Mouse (Mus musculus) midbrain, embryonic 13.5 days (tissue): ENCODE data around the gene Helz. TPM values are rescaled to one million over a fixed set of nuclear protein-coding genes. Genes with fewer than 3 reads are reported as not detected.

Source experiments
- ATAC-seq: fragments of 200-750 bp; cut with Nextera tagmentation; 2 replicates; pipeline ENCODE4 v1.8.0; 2017; ENCODE audit warnings: mild to moderate bottlenecking, moderate TSS enrichment, moderate library complexity
- H3K27ac ChIP-seq: fragments of 300-500 bp; sonication (generic); 2 replicates; pipeline ENCODE4 v1.5.1; 2015; ENCODE audit warnings: inconsistent platforms, mild to moderate bottlenecking, moderate library complexity
- H3K27me3 ChIP-seq: fragments of 300-500 bp; sonication (generic); 2 replicates; pipeline ENCODE4 v1.6.1; 2015; ENCODE audit warnings: mild to moderate bottlenecking, inconsistent platforms
- H3K36me3 ChIP-seq: fragments of 300-500 bp; sonication (generic); 2 replicates; pipeline ENCODE4 v1.6.1; 2015; ENCODE audit warnings: mild to moderate bottlenecking, inconsistent platforms
- H3K4me1 ChIP-seq: fragments of 300-500 bp; sonication (generic); replicated peaks from 2 replicates; pipeline ENCODE4 v1.6.1; 2015; ENCODE audit warnings: inconsistent platforms
- H3K4me2 ChIP-seq: fragments of 300-500 bp; sonication (generic); replicated peaks from 2 replicates; pipeline ENCODE4 v1.6.1; 2015; ENCODE audit warnings: moderate library complexity, mild to moderate bottlenecking, inconsistent platforms
- H3K4me3 ChIP-seq: fragments of 300-500 bp; sonication (generic); replicated peaks from 2 replicates; pipeline ENCODE4 v1.5.1; 2015; ENCODE audit warnings: mild to moderate bottlenecking, inconsistent platforms
- H3K9ac ChIP-seq: fragments of 300-500 bp; sonication (generic); replicated peaks from 2 replicates; pipeline ENCODE4 v1.6.1; 2015; ENCODE audit warnings: mild to moderate bottlenecking, inconsistent platforms
- H3K9me3 ChIP-seq: fragments of 300-500 bp; sonication (generic); 2 replicates; pipeline ENCODE4 v1.6.1; 2016; ENCODE audit warnings: mild to moderate bottlenecking, inconsistent platforms
- WGBS: fragments of 180-500 bp; shearing (Covaris S2); methylation state at CpG from one replicate; pipeline ENCODE4 v1.1.7; 2015; 5-methylcytosine and 5-hydroxymethylcytosine counted together
- polyA plus RNA-seq: library from polyadenylated mRNA; unstranded; fragments of >200 nt; fragmentation: Nextera tagmentation; extraction: Ambion mirVana; gene quantifications from 2 replicates; pipeline ENCODE4 v1.2.1, GENCODE M21; 2015

The Helz gene
- polyA plus RNA-seq, 1 experiment from 2014 or later = 18.4 TPM

GRCm38 (mm10) chr11:107631124-107631523 lies 83.4 kb downstream of the Helz start:
- whole genome bisulfite sequencing = 94% methylated on average over 7 of the region's 7 CpGs
- H3K4me2 ChIP-seq = no peak overlapping the region
- H3K9ac ChIP-seq = no peak overlapping the region
- no peak for ATAC-seq
- no peaks in the 10 kb centered on the region for H3K4me1 ChIP-seq
- no peaks in the 10 kb centered on the region for H3K27me3 ChIP-seq
- no peak overlapping the region for H3K27ac ChIP-seq
- H3K4me3 ChIP-seq = no peak overlapping the region
- H3K9me3 ChIP-seq = no peaks in the 10 kb centered on the region
- peaks cover 49% of the 10 kb centered on the region for H3K36me3 ChIP-seq

- no peak overlapping the region for H3K4me2 ChIP-seq
- H3K27me3 ChIP-seq = no peaks in the 10 kb centered on the region
- whole genome bisulfite sequencing = 84% methylated on average over 5 of the region's 5 CpGs
- H3K9me3 ChIP-seq = no peaks in the 10 kb centered on the region
- H3K4me1 ChIP-seq = no peaks in the 10 kb centered on the region
- no peak for ATAC-seq
- H3K4me3 ChIP-seq = no peak overlapping the region
- no peak overlapping the region for H3K27ac ChIP-seq
- no peak overlapping the region for H3K9ac ChIP-seq
- peaks cover 56% of the 10 kb centered on the region for H3K36me3 ChIP-seq
These were observed 85.9 kb downstream of the Helz start for GRCm38 (mm10) chr11:107633563-107634146.

- no peaks in the 10 kb centered on the region for H3K9me3 ChIP-seq
- H3K36me3 ChIP-seq = peaks cover 62% of the 10 kb centered on the region
- no peak overlapping the region for H3K27ac ChIP-seq
- no peak overlapping the region for H3K4me3 ChIP-seq
- H3K9ac ChIP-seq = no peak overlapping the region
- H3K4me1 ChIP-seq = 0 out of 2 replicates have a peak, but pooled peaks cover 3% of the 10 kb centered on the region
- ATAC-seq = no peak
- 93% methylated on average over 5 of the region's 5 CpGs for WGBS
- H3K27me3 ChIP-seq = no peaks in the 10 kb centered on the region
- no peak overlapping the region for H3K4me2 ChIP-seq
These were observed 90.4 kb downstream of the Helz start for GRCm38 (mm10) chr11:107638137-107638536.

- 93% methylated on average over 2 of the region's 2 CpGs for WGBS
- H3K27ac ChIP-seq = no peak overlapping the region
- ATAC-seq = no peak
- no peaks in the 10 kb centered on the region for H3K27me3 ChIP-seq
- no peak overlapping the region for H3K4me2 ChIP-seq
- H3K9ac ChIP-seq = no peak overlapping the region
- H3K9me3 ChIP-seq = no peaks in the 10 kb centered on the region
- no peak overlapping the region for H3K4me3 ChIP-seq
- peaks cover 62% of the 10 kb centered on the region for H3K36me3 ChIP-seq
- 0 out of 2 replicates have a peak, but pooled peaks cover 6% of the 10 kb centered on the region for H3K4me1 ChIP-seq
These were observed 91.9 kb downstream of the Helz start for GRCm38 (mm10) chr11:107639657-107640056.

- WGBS = 91% methylated on average over 4 of the region's 4 CpGs
- peaks cover 53% of the 10 kb centered on the region for H3K36me3 ChIP-seq
These were observed 96.7 kb downstream of the Helz start for GRCm38 (mm10) chr11:107644461-107644860.

DNA sequence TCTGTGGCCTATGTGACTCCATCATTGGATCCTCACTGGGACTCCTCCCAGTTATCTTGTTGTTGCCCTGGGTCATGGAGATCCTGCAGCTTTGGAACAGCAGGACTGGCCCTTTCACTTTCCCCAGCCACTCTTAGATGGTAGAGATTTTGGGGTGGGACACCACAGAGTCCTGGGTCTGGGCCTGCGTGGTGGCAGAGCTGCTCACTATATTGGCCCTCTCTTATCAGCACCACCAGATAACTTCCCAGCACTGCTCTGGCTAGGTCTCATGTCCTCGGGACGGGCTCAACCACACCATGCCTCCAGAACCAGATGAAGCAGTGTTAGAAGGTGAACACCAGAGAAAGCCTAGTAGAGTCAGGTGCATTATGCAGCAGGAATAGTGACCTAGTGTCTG lies 99.6 kb downstream of the Helz start:
- H3K27me3 ChIP-seq = no peaks in the 10 kb centered on the region
- H3K4me2 ChIP-seq = no peak overlapping the region
- no peak overlapping the region for H3K27ac ChIP-seq
- 96% methylated on average over 3 of the region's 3 CpGs for WGBS
- H3K9ac ChIP-seq = no peak overlapping the region
- ATAC-seq = no peak
- H3K36me3 ChIP-seq = peaks cover 49% of the 10 kb centered on the region
- H3K4me1 ChIP-seq = peaks cover 12% of the 10 kb centered on the region; the same call in 1 of the 2 replicates
- no peaks in the 10 kb centered on the region for H3K9me3 ChIP-seq
- no peak overlapping the region for H3K4me3 ChIP-seq

More at GRCm38 (mm10) chr11:107644461-107644860, 96.7 kb downstream of the Helz start:
- no peak overlapping the region for H3K27ac ChIP-seq
- no peak for ATAC-seq
- no peaks in the 10 kb centered on the region for H3K9me3 ChIP-seq
- H3K4me3 ChIP-seq = no peak overlapping the region
- 0 out of 2 replicates have a peak, but pooled peaks cover 6% of the 10 kb centered on the region for H3K4me1 ChIP-seq
- no peaks in the 10 kb centered on the region for H3K27me3 ChIP-seq
- H3K9ac ChIP-seq = no peak overlapping the region
- no peak overlapping the region for H3K4me2 ChIP-seq

GRCm38 (mm10) chr11:107648668-107649067 lies 100.9 kb downstream of the Helz start:
- no peak overlapping the region for H3K9ac ChIP-seq
- no peak overlapping the region for H3K27ac ChIP-seq
- H3K9me3 ChIP-seq = no peaks in the 10 kb centered on the region
- peaks cover 52% of the 10 kb centered on the region for H3K36me3 ChIP-seq
- no peaks in the 10 kb centered on the region for H3K27me3 ChIP-seq
- no peak for ATAC-seq
- no peak overlapping the region for H3K4me2 ChIP-seq
- 89% methylated on average over 4 of the region's 4 CpGs for WGBS
- H3K4me3 ChIP-seq = no peak overlapping the region
- peaks cover 12% of the 10 kb centered on the region; the same call in 1 of the 2 replicates for H3K4me1 ChIP-seq

- no peak for ATAC-seq
- Histone ChIP-seq H3K4me3 (no peak overlapping the region), H3K36me3 (peaks cover 44% of the 10 kb centered on the region), H3K27me3 (no peaks in the 10 kb centered on the region), H3K4me2 (no peak overlapping the region), H3K9ac (no peak overlapping the region), H3K27ac (no peak overlapping the region), H3K9me3 (no peaks in the 10 kb centered on the region), H3K4me1 (peaks cover 10% of the 10 kb centered on the region; the same call in 1 of the 2 replicates)
- 95% methylated on average over 14 of the region's 14 CpGs for WGBS
These were observed 101.7 kb downstream of the Helz start for GRCm38 (mm10) chr11:107649458-107649857.

DNA sequence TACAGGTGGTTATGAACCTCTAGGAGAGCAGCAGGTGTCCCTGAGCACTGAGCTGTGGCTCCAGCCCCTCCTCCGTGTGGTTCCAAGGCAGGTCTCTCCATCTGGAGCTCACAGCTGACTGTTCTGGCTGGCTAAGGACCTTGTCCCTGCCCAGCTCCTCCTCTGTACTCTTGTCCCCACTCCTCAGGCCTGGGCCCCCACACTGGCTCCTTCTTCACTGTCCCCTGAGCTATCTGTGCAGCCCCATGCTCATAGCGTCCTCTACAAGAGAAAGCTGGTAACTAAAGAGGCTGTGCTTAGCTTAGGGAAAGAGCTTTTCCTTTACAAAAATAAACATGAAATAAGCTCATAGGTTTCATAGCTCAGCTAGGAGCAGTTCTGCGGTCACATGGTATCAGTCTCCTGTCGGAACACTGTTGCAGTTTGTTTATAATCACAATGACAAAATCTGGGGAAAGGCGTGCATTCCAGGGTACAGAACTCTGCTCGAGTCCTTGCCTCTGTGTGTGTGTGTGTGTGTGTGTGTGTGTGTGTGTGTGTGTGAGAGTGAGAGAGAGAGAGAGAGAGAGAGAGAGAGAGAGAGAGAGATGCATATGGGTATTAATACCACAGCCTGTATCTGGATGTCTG lies 102.8 kb downstream of the Helz start:
- Histone ChIP-seq H3K4me1 (peaks cover 9% of the 10 kb centered on the region; the same call in 1 of the 2 replicates), H3K27ac (no peak overlapping the region), H3K9me3 (no peaks in the 10 kb centered on the region), H3K27me3 (no peaks in the 10 kb centered on the region), H3K4me2 (no peak overlapping the region), H3K9ac (no peak overlapping the region), H3K4me3 (no peak overlapping the region), H3K36me3 (peaks cover 44% of the 10 kb centered on the region)
- ATAC-seq = no peak
- 90% methylated on average over 6 of the region's 6 CpGs for WGBS

- Histone ChIP-seq H3K4me1 (peaks cover 9% of the 10 kb centered on the region; the same call in 1 of the 2 replicates), H3K27ac (no peak overlapping the region), H3K9ac (no peak overlapping the region), H3K4me2 (no peak overlapping the region), H3K36me3 (peaks cover 50% of the 10 kb centered on the region), H3K27me3 (no peaks in the 10 kb centered on the region), H3K9me3 (no peaks in the 10 kb centered on the region), H3K4me3 (no peak overlapping the region)
- WGBS = 82% methylated on average over 7 of the region's 7 CpGs
- no peak for ATAC-seq
These were observed 103.7 kb downstream of the Helz start for GRCm38 (mm10) chr11:107651391-107651790.

GRCm38 (mm10) chr11:107652137-107652536 lies 104.4 kb downstream of the Helz start:
- no peaks in the 10 kb centered on the region for H3K27me3 ChIP-seq
- peaks cover 48% of the 10 kb centered on the region for H3K36me3 ChIP-seq
- no peak overlapping the region for H3K4me2 ChIP-seq
- no peaks in the 10 kb centered on the region for H3K9me3 ChIP-seq
- no peak for ATAC-seq
- no peak overlapping the region for H3K9ac ChIP-seq
- peaks cover 9% of the 10 kb centered on the region; the same call in 1 of the 2 replicates for H3K4me1 ChIP-seq
- WGBS = 76% methylated on average over 8 of the region's 8 CpGs
- H3K27ac ChIP-seq = no peak overlapping the region
- H3K4me3 ChIP-seq = no peak overlapping the region

DNA sequence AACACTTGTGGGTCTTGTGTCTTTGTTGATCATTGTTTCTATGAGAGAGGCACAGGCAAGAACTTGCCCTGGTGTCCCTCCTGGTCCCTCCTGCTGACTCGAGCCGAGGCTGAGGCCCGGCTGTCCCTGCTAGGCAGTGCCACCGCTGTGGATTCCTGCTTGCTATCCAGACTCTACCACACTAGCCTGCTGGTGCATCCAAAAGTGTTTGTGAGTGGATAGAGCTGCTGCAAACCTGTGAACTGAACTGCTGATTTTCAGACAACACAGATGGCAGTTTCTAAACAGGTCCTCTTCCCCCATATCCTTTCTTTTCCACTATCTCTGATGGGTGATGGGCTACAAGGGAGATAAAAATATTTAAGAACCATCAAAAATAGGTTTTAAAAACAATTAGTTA lies 107.8 kb downstream of the Helz start:
- no peak overlapping the region for H3K4me2 ChIP-seq
- no peaks in the 10 kb centered on the region for H3K27me3 ChIP-seq
- WGBS = 79% methylated on average over 4 of the region's 4 CpGs
- H3K36me3 ChIP-seq = peaks cover 34% of the 10 kb centered on the region
- H3K27ac ChIP-seq = no peak overlapping the region
- no peak for ATAC-seq
- no peak overlapping the region for H3K4me3 ChIP-seq
- peaks cover 9% of the 10 kb centered on the region; the same call in 1 of the 2 replicates for H3K4me1 ChIP-seq
- H3K9me3 ChIP-seq = no peaks in the 10 kb centered on the region
- H3K9ac ChIP-seq = no peak overlapping the region
